Mouse (Mus musculus): ENCODE measurements at regions not wholly inside any gene's neighbourhood (a gene's known extent, or its start where the extent isn't known, plus 50 kb on each side); places are given as distances from the start of the nearest gene placed in this dataset.

DNA sequence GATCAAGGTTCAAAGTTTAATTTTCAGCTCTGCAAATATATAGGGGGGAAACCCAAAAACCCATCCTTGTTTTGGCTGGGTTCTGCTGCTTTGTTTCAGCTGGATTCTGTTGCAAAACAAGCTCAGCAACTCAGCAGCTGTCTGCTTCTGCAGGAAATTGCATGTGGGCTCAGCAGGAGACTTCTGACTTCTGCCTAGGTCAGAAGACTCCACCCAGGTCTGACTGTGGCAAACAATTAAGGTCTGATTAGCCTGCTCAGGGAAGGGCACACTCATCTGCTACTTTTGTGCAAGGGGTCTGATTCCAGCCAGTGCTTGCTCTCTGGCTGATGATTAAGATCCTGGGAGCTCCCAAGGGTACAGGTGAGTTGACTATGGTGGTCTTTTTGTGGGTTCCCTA is 428.7 kb upstream of the Luzp2 start:
- DNase-seq (ENCODE audit: low read depth, low spot score), result peak; percentile 79

DNA sequence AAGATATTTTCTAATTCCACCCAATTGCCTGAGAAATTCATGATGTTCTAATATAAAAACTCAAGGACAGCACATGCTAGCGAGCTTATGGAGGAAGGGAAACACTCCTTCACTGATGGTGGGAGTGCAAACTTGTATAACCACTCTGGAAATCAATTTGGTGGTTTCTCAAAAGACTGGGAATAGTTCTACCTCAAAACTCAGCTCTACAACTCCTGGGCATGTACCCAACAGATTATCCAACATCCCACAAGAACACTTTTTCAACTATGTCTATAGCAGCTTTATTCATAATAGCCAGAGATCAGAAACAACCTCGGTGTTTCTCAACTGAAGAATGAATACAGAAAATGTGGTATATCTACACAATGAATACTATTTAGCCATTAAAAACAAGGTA is 427.5 kb upstream of the Luzp2 start:
- no peak for DNase-seq (ENCODE audit: low read depth, low spot score)
